Mouse (Mus musculus): ENCODE data around the gene Tfap4. TPM values are rescaled to one million over a fixed set of nuclear protein-coding genes. Genes with fewer than 3 reads are reported as not detected.

Gene Tfap4
- polyA plus RNA-seq, 1 experiment from 2014 or later = 27.2 TPM

- no peaks in the 10 kb centered on the region for H3K27me3 ChIP-seq (ENCODE audit: control insufficient read depth, insufficient read depth, low read length)
- peak overlapping the region; percentile 93 for H3K9ac ChIP-seq (replicated peaks; ENCODE audit: low read length)
- no peaks in the 10 kb centered on the region for H3K9me3 ChIP-seq (replicated peaks; ENCODE audit: control insufficient read depth, low read length)
- whole genome bisulfite sequencing = 2% methylated on average over 3 of the region's 3 CpGs
- no peaks in the 10 kb centered on the region for H3K36me3 ChIP-seq (replicated peaks; ENCODE audit: control insufficient read depth, insufficient read depth, low read depth, low read length)
- DNase-seq (ENCODE audit: low spot score) = peak; percentile 46
- peak overlapping the region; percentile 85 for H3K4me3 ChIP-seq (ENCODE audit: low read depth, low read length)
- H3K4me1 ChIP-seq (ENCODE audit: control insufficient read depth, insufficient read depth, low read length) = peaks cover 21% of the 10 kb centered on the region
- H3K27ac ChIP-seq (replicated peaks; ENCODE audit: low read depth, low read length) = peak overlapping the region; percentile 5; the same call in 1 of the 2 replicates
- H3K4me2 ChIP-seq (ENCODE audit: low read depth, low read length) = peak overlapping the region; percentile 67
- ATAC-seq (replicated peaks; ENCODE audit: insufficient number of reproducible peaks, low FRiP score, low TSS enrichment, low read depth) = no peak
These were observed 36.6 kb upstream of the Tfap4 start for GRCm38 (mm10) chr16:4596141-4596728.

GRCm38 (mm10) chr16:4595527-4595963, 35.9 kb upstream of the Tfap4 start:
- DNase-seq (ENCODE audit: low spot score) (no peak), ATAC-seq (replicated peaks; ENCODE audit: insufficient number of reproducible peaks, low FRiP score, low TSS enrichment, low read depth) (no peak; the same call in 1 of the 2 replicates)
- Histone ChIP-seq H3K27ac (replicated peaks; ENCODE audit: low read depth, low read length) (peak overlapping the region; percentile 94; the same call in 1 of the 2 replicates), H3K36me3 (replicated peaks; ENCODE audit: control insufficient read depth, insufficient read depth, low read depth, low read length) (peaks cover under 1% of the 10 kb centered on the region; the same call in 1 of the 2 replicates), H3K9ac (replicated peaks; ENCODE audit: low read length) (peak overlapping the region; percentile 93), H3K4me1 (ENCODE audit: control insufficient read depth, insufficient read depth, low read length) (peaks cover 21% of the 10 kb centered on the region), H3K4me3 (ENCODE audit: low read depth, low read length) (peak overlapping the region; percentile 85), H3K27me3 (ENCODE audit: control insufficient read depth, insufficient read depth, low read length) (no peaks in the 10 kb centered on the region), H3K4me2 (ENCODE audit: low read depth, low read length) (peak overlapping the region; percentile 67), H3K9me3 (replicated peaks; ENCODE audit: control insufficient read depth, low read length) (no peaks in the 10 kb centered on the region)
- 1% methylated on average over 5 of the region's 5 CpGs for WGBS

DNA sequence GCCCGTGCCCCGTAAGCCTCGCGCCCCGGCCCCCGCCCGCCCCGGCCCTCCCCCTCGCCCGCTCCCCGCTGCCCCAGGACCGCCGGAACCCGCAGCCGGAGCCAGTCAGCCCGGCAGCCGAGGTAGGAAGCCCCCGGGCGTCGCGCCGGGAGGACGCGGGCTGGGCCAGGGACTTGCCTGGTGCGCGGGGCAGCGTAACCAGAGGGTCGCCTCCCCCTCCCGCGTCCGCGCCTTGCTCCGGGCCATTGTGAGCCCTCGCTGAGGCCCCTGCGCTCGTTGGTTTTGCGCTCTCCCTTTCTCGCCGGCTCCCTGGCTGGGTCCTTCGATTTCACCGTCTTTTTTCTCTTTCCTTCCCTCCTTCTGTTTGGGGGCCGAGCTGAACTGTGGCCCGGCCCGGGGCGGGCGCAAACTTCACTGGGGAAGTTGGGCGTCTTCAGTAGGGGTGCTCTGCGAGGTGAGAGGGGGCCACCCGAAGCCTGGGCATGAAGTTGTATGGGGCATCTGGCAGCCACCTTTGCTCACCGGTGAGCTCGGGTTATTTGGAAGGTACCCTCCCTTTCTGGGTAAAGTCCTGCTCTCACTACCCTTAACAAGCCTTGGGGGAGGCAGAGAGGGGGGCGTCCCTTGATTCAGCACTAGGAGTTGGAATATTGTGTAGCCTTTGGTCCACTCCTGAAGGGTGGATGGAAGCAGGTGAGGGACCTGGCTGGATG, 35.3 kb upstream of the Tfap4 start:
- H3K27me3 ChIP-seq (ENCODE audit: control insufficient read depth, insufficient read depth, low read length) = no peaks in the 10 kb centered on the region
- DNase-seq (ENCODE audit: low spot score) = peak; percentile 62
- H3K4me2 ChIP-seq (ENCODE audit: low read depth, low read length) = peak overlapping the region; percentile 67
- H3K4me3 ChIP-seq (ENCODE audit: low read depth, low read length) = peak overlapping the region; percentile 85
- peak overlapping the region; percentile 93 for H3K9ac ChIP-seq (replicated peaks; ENCODE audit: low read length)
- peak overlapping the region; percentile 94 for H3K27ac ChIP-seq (replicated peaks; ENCODE audit: low read depth, low read length)
- ATAC-seq (replicated peaks; ENCODE audit: insufficient number of reproducible peaks, low FRiP score, low TSS enrichment, low read depth) = peak; percentile 40
- H3K9me3 ChIP-seq (replicated peaks; ENCODE audit: control insufficient read depth, low read length) = no peaks in the 10 kb centered on the region
- H3K36me3 ChIP-seq (replicated peaks; ENCODE audit: control insufficient read depth, insufficient read depth, low read depth, low read length) = peaks cover 2% of the 10 kb centered on the region; the same call in 1 of the 2 replicates
- H3K4me1 ChIP-seq (ENCODE audit: control insufficient read depth, insufficient read depth, low read length) = peaks cover 21% of the 10 kb centered on the region
- WGBS = under 1% methylated on average over 30 of the region's 52 CpGs

DNA sequence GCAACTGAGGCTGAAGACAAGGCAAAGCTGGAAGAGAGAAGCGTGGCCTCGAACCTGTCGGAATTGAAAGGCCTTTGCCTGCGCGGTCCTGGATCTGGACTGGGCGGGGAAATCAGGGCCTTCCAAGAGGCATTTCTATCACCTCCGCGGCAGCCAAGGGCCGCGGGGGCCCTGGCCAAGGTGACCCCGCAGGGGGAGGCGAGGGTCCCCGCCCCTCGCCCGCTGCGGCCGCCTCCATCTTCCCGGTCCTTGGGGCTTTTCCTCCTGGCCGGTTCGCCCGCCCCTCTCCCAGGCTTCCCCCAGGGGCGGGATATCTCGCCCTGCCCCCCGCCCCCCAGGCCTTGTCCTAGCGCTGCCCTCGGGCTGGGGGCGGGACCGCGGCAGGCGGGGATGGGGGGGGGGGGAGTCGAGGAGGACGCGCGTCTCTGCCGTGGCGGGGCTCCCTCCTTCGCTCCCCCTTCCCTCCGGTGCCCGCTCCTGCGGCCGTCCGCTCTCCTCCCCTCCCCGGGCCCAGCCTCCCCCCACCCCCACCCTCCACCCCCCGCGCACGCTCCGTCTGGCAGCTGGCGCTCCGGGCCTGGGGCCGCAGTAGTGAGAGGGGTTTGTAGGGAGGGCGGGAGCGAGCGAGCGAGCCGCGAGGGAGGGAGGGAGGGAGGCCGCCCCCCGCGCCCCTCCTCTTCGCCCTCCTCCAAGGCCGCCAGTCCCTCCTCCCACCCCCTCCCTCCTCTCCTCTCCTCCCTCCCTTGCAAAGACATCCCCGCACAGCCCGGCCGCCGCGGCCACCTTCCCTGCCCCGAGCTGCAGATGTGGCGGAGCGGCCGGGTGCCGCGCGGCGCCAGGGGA, 34.5 kb upstream of the Tfap4 start, which contains the start of gene Glis2:
Glis2 (plus strand) TSS at position 743 of the 843 bp plus-strand sequence.
- peak within 1 kb of the TSS; percentile 67 for H3K4me2 ChIP-seq (ENCODE audit: low read depth, low read length)
- no peaks in the 10 kb centered on the region for H3K27me3 ChIP-seq (ENCODE audit: control insufficient read depth, insufficient read depth, low read length)
- peak within 1 kb of the TSS; percentile 93 for H3K9ac ChIP-seq (replicated peaks; ENCODE audit: low read length)
- ATAC-seq (replicated peaks; ENCODE audit: insufficient number of reproducible peaks, low FRiP score, low TSS enrichment, low read depth) (peak; percentile 76), DNase-seq (ENCODE audit: low spot score) (peak; percentile 94)
- under 1% methylated on average over 39 of the region's 74 CpGs for WGBS
- peak within 1 kb of the TSS; percentile 85 for H3K4me3 ChIP-seq (ENCODE audit: low read depth, low read length)
- no peaks in the 10 kb centered on the region for H3K9me3 ChIP-seq (replicated peaks; ENCODE audit: control insufficient read depth, low read length)
- H3K27ac ChIP-seq (replicated peaks; ENCODE audit: low read depth, low read length) = peak within 1 kb of the TSS; percentile 94
- H3K4me1 ChIP-seq (ENCODE audit: control insufficient read depth, insufficient read depth, low read length) = peaks cover 21% of the 10 kb centered on the region
- peaks cover 2% of the 10 kb centered on the region; the same call in 1 of the 2 replicates for H3K36me3 ChIP-seq (replicated peaks; ENCODE audit: control insufficient read depth, insufficient read depth, low read depth, low read length)

GRCm38 (mm10) chr16:4592909-4593875, 33.5 kb upstream of the Tfap4 start:
- Histone ChIP-seq H3K9me3 (replicated peaks; ENCODE audit: control insufficient read depth, low read length) (no peaks in the 10 kb centered on the region), H3K4me2 (ENCODE audit: low read depth, low read length) (peak overlapping the region; percentile 67), H3K36me3 (replicated peaks; ENCODE audit: control insufficient read depth, insufficient read depth, low read depth, low read length) (peaks cover 2% of the 10 kb centered on the region; the same call in 1 of the 2 replicates), H3K4me1 (ENCODE audit: control insufficient read depth, insufficient read depth, low read length) (peaks cover 16% of the 10 kb centered on the region), H3K4me3 (ENCODE audit: low read depth, low read length) (peak overlapping the region; percentile 85), H3K27ac (replicated peaks; ENCODE audit: low read depth, low read length) (peak overlapping the region; percentile 94; the same call in 1 of the 2 replicates), H3K9ac (replicated peaks; ENCODE audit: low read length) (peak overlapping the region; percentile 18; the same call in 1 of the 2 replicates), H3K27me3 (ENCODE audit: control insufficient read depth, insufficient read depth, low read length) (no peaks in the 10 kb centered on the region)
- ATAC-seq (replicated peaks; ENCODE audit: insufficient number of reproducible peaks, low FRiP score, low TSS enrichment, low read depth) (no peak), DNase-seq (ENCODE audit: low spot score) (peak; percentile 79)
- 15% methylated on average over 32 of the region's 32 CpGs for WGBS

DNA sequence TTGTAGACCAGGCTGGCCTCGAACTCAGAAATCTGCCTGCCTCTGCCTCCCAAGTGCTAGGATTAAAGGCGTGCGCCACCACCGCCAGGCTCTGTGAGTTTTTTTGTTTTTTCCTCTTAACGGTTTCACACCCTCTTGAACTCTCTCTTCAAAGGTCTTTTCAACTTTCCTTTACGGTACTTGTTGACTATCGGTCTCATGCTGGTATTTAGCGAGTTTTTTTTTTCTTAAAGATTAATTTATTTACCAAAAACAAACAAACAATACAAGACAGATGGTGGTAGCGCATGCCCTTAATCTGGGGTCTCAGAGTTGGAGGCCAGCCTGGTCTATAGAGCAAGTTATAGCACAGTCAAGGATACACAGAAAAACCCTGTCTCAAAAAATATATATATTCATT, 30.6 kb upstream of the Tfap4 start:
- Histone ChIP-seq H3K4me2 (ENCODE audit: low read depth, low read length) (no peak overlapping the region), H3K9ac (replicated peaks; ENCODE audit: low read length) (no peak overlapping the region), H3K9me3 (replicated peaks; ENCODE audit: control insufficient read depth, low read length) (no peaks in the 10 kb centered on the region), H3K36me3 (replicated peaks; ENCODE audit: control insufficient read depth, insufficient read depth, low read depth, low read length) (peaks cover 2% of the 10 kb centered on the region; the same call in 1 of the 2 replicates), H3K4me1 (ENCODE audit: control insufficient read depth, insufficient read depth, low read length) (peaks cover 3% of the 10 kb centered on the region), H3K27me3 (ENCODE audit: control insufficient read depth, insufficient read depth, low read length) (no peaks in the 10 kb centered on the region), H3K4me3 (ENCODE audit: low read depth, low read length) (no peak overlapping the region), H3K27ac (replicated peaks; ENCODE audit: low read depth, low read length) (no peak overlapping the region)
- ATAC-seq (replicated peaks; ENCODE audit: insufficient number of reproducible peaks, low FRiP score, low TSS enrichment, low read depth) = no peak
- DNase-seq (ENCODE audit: low spot score) = no peak
- WGBS = 95% methylated on average over 9 of the region's 9 CpGs

All from embryonic facial prominence, embryonic 11.5 days (tissue).